Mouse (Mus musculus): ENCODE data around the gene Hnf4a. TPM values are rescaled to one million over a fixed set of nuclear protein-coding genes. Genes with fewer than 3 reads are reported as not detected.

Gene Hnf4a
- polyA plus RNA-seq, 2 experiments: 11.6 to 22.9 TPM

DNA sequence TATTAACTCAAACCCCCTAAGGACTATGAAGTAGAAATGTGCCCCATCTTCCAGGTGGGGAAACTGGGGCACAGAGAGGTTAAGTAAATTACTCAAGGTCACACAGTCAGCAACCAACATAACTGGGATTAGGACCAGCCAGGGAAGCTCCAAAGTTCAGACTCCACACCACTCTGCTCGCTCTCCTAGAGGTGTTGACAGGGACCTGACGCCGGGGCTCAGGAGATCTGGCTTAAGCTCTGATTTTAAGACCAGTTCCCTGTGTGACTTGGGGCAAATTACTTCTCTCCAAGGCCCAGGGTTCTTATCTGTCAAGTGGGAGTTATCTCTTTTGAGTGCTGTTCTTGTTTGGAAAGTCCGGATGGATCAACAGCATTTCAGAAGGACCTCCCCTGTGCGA is 52.6 kb downstream of the Hnf4a start:
- no peak for TF ChIP-seq CTCF (IDR thresholded peaks at IDR 0.05; ENCODE audit: low read depth)
- no peak for TF ChIP-seq EP300 (IDR thresholded peaks at IDR 0.05; ENCODE audit: low read depth)
- H3K4me2 ChIP-seq (ENCODE audit: low read depth): no peak overlapping the region
- no peaks in the 10 kb centered on the region; the same call in 1 of the 2 replicates for H3K36me3 ChIP-seq (replicated peaks; ENCODE audit: control insufficient read depth, insufficient read depth, low read depth)
- H3K4me3 ChIP-seq (ENCODE audit: insufficient read depth in 1 of 2, low read depth in 2 of 2, low read length in 2 of 2): no peak overlapping the region
- no peak overlapping the region for H3K9ac ChIP-seq (replicated peaks)
- no peaks in the 10 kb centered on the region for H3K27me3 ChIP-seq (ENCODE audit: control insufficient read depth, insufficient read depth, low read length)
- H3K27ac ChIP-seq: no peak overlapping the region
- ATAC-seq (ENCODE audit: insufficient read depth) (no peak), DNase-seq (ENCODE audit: low read depth in 3 of 3, low spot score in 3 of 3) (no peak)
- H3K9me3 ChIP-seq (ENCODE audit: control insufficient read depth, low read length): no peaks in the 10 kb centered on the region
- H3K4me1 ChIP-seq (replicated peaks; ENCODE audit: control insufficient read depth in 2 of 2, insufficient read depth in 2 of 2, low read length in 1 of 2): peaks cover 0 to 9% of the 10 kb centered on the region in 2 experiments; a peak in 1 of 4 replicates
- WGBS (ENCODE audit: insufficient replicate concordance): 52% methylated on average over 5 of the region's 5 CpGs

DNA sequence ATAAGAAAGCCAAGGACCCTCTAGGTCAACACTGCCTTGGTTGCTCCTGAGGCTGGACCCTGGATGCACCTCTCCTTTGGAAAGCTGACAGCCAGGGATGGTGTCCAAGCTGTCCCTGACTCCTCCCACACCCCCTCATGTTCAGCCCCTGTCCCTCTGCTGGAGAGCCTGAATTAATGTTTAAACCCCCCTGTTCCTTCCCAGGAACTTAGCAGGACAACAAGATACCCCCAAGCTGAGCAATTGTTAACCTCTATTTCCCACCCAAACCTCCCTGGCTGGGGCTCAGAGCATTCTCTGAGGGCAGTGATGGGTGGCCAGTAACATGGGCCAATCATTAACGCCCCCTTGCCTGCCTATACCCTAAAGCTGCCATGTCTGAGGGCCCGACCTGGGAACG is 53.6 kb downstream of the Hnf4a start:
- no peak for DNase-seq (ENCODE audit: low read depth in 3 of 3, low spot score in 3 of 3)
- no peak for ATAC-seq (ENCODE audit: insufficient read depth)
- no peak overlapping the region for H3K27ac ChIP-seq
- H3K4me2 ChIP-seq (ENCODE audit: low read depth): no peak overlapping the region
- TF ChIP-seq CTCF (IDR thresholded peaks at IDR 0.05; ENCODE audit: low read depth): no peak
- no peak for TF ChIP-seq EP300 (IDR thresholded peaks at IDR 0.05; ENCODE audit: low read depth)
- no peaks in the 10 kb centered on the region; the same call in 1 of the 2 replicates for H3K36me3 ChIP-seq (replicated peaks; ENCODE audit: control insufficient read depth, insufficient read depth, low read depth)
- no peaks in the 10 kb centered on the region for H3K27me3 ChIP-seq (ENCODE audit: control insufficient read depth, insufficient read depth, low read length)
- no peaks in the 10 kb centered on the region for H3K9me3 ChIP-seq (ENCODE audit: control insufficient read depth, low read length)
- peaks cover 0 to 7% of the 10 kb centered on the region in 2 experiments; a peak in 1 of 4 replicates for H3K4me1 ChIP-seq (replicated peaks; ENCODE audit: control insufficient read depth in 2 of 2, insufficient read depth in 2 of 2, low read length in 1 of 2)
- no peak overlapping the region for H3K9ac ChIP-seq (replicated peaks)
- H3K4me3 ChIP-seq (ENCODE audit: insufficient read depth in 1 of 2, low read depth in 2 of 2, low read length in 2 of 2): no peak overlapping the region
- WGBS (ENCODE audit: insufficient replicate concordance): 69% methylated on average over 3 of the region's 3 CpGs

DNA sequence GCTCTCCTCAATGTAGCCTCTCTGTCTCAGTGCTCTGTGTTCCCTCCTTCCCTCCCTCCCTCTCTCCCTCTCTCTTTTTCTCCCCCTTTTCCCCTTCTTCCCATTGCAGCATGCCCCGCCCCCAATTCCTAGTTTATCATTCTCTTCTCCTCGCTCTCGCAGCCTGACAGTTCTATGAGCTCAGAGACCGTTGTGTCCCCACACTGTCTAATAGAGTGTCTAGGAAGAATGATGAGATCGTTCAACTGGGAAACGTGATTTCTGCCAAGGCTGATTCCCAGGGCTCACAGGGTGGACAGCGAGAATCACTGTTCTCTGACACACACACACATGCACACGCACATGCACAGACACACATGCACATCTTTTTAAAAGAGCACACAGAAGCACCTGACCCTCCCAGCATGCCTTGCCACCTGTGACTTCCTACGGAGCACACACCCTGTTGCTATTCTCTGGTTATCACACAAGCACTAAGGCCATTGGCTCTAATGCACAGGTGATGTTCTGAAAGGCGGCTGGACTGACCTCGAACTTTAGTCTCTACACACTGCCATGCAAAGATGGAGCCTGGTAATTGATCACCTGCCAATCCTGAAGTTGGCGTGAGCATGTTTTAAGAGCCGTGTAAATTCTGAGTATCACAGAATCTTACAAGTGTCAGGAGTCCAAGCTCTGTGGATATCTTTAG is 54.8 kb downstream of the Hnf4a start:
- Histone ChIP-seq H3K4me2 (ENCODE audit: low read depth) (no peak overlapping the region), H3K4me3 (ENCODE audit: insufficient read depth in 1 of 2, low read depth in 2 of 2, low read length in 2 of 2) (no peak overlapping the region), H3K27me3 (ENCODE audit: control insufficient read depth, insufficient read depth, low read length) (no peaks in the 10 kb centered on the region), H3K36me3 (replicated peaks; ENCODE audit: control insufficient read depth, insufficient read depth, low read depth) (no peaks in the 10 kb centered on the region; the same call in 1 of the 2 replicates), H3K27ac (no peak overlapping the region), H3K9me3 (ENCODE audit: control insufficient read depth, low read length) (no peaks in the 10 kb centered on the region), H3K4me1 (replicated peaks; ENCODE audit: control insufficient read depth in 2 of 2, insufficient read depth in 2 of 2, low read length in 1 of 2) (peaks cover 0 to 4% of the 10 kb centered on the region in 2 experiments; a peak in 1 of 4 replicates), H3K9ac (replicated peaks) (no peak overlapping the region)
- DNase-seq (ENCODE audit: low read depth in 3 of 3, low spot score in 3 of 3) (no peak), ATAC-seq (ENCODE audit: insufficient read depth) (no peak)
- no peak for TF ChIP-seq EP300 (IDR thresholded peaks at IDR 0.05; ENCODE audit: low read depth)
- TF ChIP-seq CTCF (IDR thresholded peaks at IDR 0.05; ENCODE audit: low read depth): no peak
- 60% methylated on average over 13 of the region's 13 CpGs for WGBS (ENCODE audit: insufficient replicate concordance)

GRCm38 (mm10) chr2:163564646-163565045 is 58.0 kb downstream of the Hnf4a start:
- Histone ChIP-seq H3K27ac (no peak overlapping the region), H3K9me3 (ENCODE audit: control insufficient read depth, low read length) (no peaks in the 10 kb centered on the region), H3K27me3 (ENCODE audit: control insufficient read depth, insufficient read depth, low read length) (no peaks in the 10 kb centered on the region), H3K4me1 (replicated peaks; ENCODE audit: control insufficient read depth in 2 of 2, insufficient read depth in 2 of 2, low read length in 1 of 2) (no peaks in the 10 kb centered on the region), H3K9ac (replicated peaks) (no peak overlapping the region), H3K4me2 (ENCODE audit: low read depth) (no peak overlapping the region), H3K36me3 (replicated peaks; ENCODE audit: control insufficient read depth, insufficient read depth, low read depth) (no peaks in the 10 kb centered on the region), H3K4me3 (ENCODE audit: insufficient read depth in 1 of 2, low read depth in 2 of 2, low read length in 2 of 2) (no peak overlapping the region)
- no peak for DNase-seq (ENCODE audit: low read depth in 3 of 3, low spot score in 3 of 3)
- TF ChIP-seq CTCF (IDR thresholded peaks at IDR 0.05; ENCODE audit: low read depth): no peak
- TF ChIP-seq EP300 (IDR thresholded peaks at IDR 0.05; ENCODE audit: low read depth): no peak
- no peak for ATAC-seq (ENCODE audit: insufficient read depth)
- WGBS (ENCODE audit: insufficient replicate concordance): 27% methylated on average over 8 of the region's 8 CpGs

GRCm38 (mm10) chr2:163574321-163574720 is 67.7 kb downstream of the Hnf4a start:
- no peaks in the 10 kb centered on the region for H3K9me3 ChIP-seq (ENCODE audit: control insufficient read depth, low read length)
- no peaks in the 10 kb centered on the region for H3K36me3 ChIP-seq (replicated peaks; ENCODE audit: control insufficient read depth, insufficient read depth, low read depth)
- 55% methylated on average over 3 of the region's 3 CpGs for WGBS (ENCODE audit: insufficient replicate concordance)
- no peak overlapping the region for H3K27ac ChIP-seq
- ATAC-seq (ENCODE audit: insufficient read depth) (no peak), DNase-seq (ENCODE audit: low read depth in 3 of 3, low spot score in 3 of 3) (no peak)
- H3K4me3 ChIP-seq (ENCODE audit: insufficient read depth in 1 of 2, low read depth in 2 of 2, low read length in 2 of 2): no peak overlapping the region
- no peak overlapping the region for H3K9ac ChIP-seq (replicated peaks)
- no peaks in the 10 kb centered on the region; the same call in 1 of the 2 replicates for H3K27me3 ChIP-seq (ENCODE audit: control insufficient read depth, insufficient read depth, low read length)
- no peak overlapping the region for H3K4me2 ChIP-seq (ENCODE audit: low read depth)
- TF ChIP-seq CTCF (IDR thresholded peaks at IDR 0.05; ENCODE audit: low read depth): no peak
- no peak for TF ChIP-seq EP300 (IDR thresholded peaks at IDR 0.05; ENCODE audit: low read depth)
- peaks cover 0 to 9% of the 10 kb centered on the region in 2 experiments; a peak in 2 of 4 replicates for H3K4me1 ChIP-seq (replicated peaks; ENCODE audit: control insufficient read depth in 2 of 2, insufficient read depth in 2 of 2, low read length in 1 of 2)
